Mouse (Mus musculus): ENCODE data around the gene Atl1.

Atl1 gene

DNA sequence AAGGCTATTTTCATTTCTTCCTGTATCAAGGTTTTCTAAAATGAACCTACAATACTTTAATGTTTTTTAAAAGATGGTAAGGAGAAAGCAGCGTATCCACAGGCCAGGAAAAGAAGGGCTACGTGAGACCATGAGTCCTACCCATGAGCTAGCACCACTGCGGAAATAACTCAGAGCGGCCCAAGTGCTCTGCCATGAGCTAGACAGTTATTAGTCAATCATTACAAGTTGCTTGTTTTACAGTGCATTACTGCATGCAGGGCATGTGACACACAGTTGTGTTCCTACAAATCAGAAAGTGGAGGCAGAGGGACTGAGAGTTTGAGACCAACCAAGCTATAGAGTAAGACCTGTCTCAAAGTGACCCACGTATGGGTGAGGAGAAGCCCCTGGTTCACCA, 8.4 kb upstream of the Atl1 start:
- no peak for DNase-seq (ENCODE audit: low read depth, low spot score)

DNA sequence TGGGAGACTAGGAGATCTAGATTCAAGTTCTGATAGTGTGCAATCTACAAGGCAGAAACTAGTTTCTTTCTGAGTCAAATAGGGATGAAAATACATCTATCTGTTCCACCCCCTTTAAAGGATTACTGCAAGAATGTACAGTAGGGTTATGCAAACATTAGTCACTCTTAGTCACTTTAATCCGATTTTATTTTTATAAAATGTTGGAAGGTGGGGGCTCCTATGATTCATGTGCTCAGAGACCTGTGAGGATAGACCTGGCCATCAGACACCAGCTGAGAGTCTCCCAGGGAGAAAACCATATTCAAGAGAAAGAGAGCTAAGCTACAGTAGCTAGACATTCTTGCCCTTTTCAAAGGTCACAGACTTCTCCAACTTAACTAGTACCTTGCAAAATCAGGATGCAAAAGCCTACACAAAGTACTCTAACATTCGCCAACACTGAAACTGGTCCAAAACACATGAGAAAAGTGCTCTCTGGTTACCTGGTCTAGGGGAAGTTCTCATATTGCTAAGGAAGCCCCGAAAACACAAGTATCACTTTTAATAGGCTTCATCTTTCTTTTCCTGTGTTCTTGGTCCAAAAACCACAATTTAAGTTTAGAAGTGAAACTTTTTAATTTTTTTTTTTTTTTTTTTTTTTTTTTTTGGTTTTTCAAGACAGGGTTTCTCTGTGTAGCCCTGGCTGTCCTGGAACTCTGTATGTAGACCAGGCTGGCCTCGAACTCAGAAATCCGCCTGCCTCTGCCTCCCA, 7.1 kb upstream of the Atl1 start:
- DNase-seq (ENCODE audit: low read depth, low spot score) = no peak

DNA sequence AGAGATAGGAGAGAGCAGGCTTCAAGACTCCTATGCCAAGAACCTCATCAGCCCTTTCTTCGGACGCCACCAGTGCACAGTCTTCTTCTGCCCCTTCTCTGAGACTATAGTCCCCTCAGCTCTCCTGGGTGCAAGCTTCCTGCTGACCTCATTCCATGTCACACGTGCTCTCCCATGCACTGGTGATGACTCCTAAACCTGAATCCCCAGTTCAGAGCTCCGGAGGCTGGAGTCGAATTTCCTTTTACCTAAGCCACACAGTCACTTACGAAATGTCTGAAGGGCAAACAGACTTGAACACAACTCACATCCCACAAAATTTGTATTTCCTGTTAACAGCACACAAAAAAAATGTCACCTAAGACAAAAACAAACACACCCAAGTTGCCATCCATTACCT, 4.6 kb upstream of the Atl1 start:
- DNase-seq (ENCODE audit: low read depth, low spot score) = no peak

GRCm38 (mm10) chr12:69888345-69888744, 4.1 kb upstream of the Atl1 start:
- no peak for DNase-seq (ENCODE audit: low read depth, low spot score)

DNA sequence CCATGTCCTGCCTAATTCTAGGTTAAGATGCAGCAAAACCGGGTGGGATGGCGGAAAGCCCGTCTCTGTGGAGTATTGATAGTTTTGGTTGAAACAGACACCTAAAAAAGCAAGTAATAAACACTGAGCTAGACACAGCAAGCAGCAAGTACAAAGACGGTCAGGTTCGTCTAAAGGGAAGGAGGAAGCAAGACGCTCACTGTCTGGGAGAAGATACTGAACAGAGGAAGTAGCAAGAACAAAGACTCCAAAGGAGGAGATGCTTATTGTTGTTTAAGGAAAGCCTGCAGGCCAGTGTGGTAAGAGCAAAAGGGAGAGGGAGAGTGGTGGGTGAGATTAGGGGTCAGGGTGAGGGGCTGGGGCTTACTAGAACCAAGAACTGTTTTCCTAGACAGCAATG, 2.4 kb upstream of the Atl1 start:
- no peak for DNase-seq (ENCODE audit: low read depth, low spot score)

DNA sequence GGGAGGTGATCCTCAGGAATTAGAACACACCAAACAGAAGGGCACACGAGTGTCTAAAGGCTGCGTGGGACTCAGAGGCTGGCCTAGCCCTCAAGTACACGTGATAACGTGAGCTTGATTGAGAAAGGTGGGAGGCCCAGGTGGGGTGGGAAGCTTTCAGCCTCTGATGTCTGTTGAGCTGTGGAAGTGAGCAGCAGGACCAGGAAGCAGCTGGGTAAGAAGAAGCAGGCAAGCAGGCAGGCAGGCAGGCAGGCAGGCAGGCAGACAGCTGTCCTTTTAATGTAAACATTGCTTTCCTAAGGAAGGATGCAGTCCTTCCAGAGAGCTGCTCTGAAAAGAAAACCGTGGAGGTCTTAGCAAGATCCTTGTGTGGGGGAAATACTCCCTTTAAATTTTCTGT, 1.9 kb upstream of the Atl1 start:
- no peak for DNase-seq (ENCODE audit: low read depth, low spot score)

GRCm38 (mm10) chr12:69891721-69892120, 693 bp upstream of the Atl1 start:
- no peak for DNase-seq (ENCODE audit: low read depth, low spot score)

- DNase-seq (ENCODE audit: low read depth, low spot score) = no peak
These were observed 1.5 kb downstream of the Atl1 start for GRCm38 (mm10) chr12:69893927-69894326.

GRCm38 (mm10) chr12:69895046-69895445, 2.6 kb downstream of the Atl1 start:
- no peak for DNase-seq (ENCODE audit: low read depth, low spot score)

DNA sequence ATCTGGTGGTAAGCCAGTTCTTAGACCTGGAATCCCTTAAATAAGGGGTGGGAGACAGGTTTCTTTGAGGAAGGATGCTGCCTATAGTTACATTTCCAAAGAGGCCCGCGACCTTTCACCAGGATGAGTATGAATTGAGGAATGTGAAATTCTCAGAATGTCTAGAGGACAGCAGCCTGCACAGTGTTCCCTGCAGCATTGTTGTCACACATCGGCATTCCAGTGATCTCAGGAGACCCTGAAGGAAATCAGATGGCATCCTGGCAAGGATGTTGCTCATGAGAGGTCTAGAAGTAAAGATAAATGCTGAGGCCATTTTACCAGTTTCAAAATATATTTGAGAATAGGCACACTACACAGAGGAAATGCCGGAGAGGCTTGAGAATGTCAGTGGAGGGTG, 5.7 kb downstream of the Atl1 start:
- no peak for DNase-seq (ENCODE audit: low read depth, low spot score)

GRCm38 (mm10) chr12:69904991-69905390, 12.6 kb downstream of the Atl1 start:
- DNase-seq (ENCODE audit: low read depth, low spot score) = no peak

DNA sequence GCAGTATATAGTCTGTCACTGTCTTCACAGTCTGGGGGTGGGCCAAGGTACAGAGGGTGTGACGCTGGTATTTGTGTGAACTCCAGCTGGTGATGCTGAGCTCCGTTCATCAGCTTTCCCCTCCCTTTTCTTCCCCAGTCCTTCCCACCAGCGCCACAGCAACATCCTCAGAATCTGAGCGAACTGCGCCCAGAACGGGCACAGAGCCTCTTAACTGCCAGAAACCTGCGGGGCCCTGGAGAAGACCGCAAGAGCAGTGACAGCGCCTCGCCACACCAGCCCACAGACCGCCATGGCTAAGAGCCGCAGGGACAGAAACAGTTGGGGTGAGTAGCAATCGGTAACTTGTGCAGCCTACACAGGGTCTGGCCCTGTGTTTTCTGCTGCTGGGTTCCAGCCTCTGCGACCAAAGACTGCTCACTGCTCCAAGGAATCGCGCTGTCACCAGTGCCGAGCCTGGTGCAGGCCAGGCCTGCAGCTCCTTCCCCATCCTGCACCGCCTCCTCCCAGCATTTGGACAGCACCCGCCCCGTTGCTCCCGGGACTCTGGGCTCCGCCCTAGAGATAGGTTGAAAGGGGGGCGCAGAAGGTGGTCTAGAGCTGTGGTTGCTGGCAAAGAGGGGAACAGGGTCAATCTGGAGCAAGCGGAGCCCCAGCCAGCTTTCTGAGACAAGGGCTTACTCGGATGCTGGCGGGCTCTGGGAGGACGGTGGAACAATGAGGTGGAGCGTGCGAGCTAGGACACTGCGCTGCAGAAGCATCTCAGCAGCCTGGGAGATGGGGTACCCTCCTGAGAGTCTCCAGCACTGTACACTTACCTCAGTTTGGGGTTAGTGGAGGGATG, 15.5 kb downstream of the Atl1 start:
- DNase-seq (ENCODE audit: low read depth, low spot score) = peak; percentile 49

DNA sequence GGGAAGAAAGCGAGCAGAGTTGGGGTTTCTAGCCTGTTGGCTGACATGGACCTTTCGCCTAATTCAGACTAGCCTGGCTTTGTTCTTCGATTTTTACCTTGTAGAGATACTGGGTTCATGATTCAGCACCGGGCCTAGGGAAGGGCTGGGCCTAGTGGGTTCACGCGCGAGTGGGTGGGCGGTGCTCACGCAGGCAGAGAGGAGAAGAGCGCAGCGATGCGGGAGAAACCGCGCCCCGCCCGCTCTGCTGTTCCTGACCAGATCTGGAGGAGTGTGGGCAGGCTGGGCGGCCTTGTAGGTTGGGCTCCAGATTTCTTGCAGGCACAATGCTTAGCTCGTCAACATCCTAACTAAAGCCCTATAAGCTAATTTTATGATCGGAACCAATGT, 16.1 kb downstream of the Atl1 start:
- peak; percentile 54 for DNase-seq (ENCODE audit: low read depth, low spot score)

- no peak for DNase-seq (ENCODE audit: low read depth, low spot score)
These were observed 19.5 kb downstream of the Atl1 start for GRCm38 (mm10) chr12:69911906-69912305.

- no peak for DNase-seq (ENCODE audit: low read depth, low spot score)
These were observed 20.3 kb downstream of the Atl1 start for GRCm38 (mm10) chr12:69912737-69913136.

- DNase-seq (ENCODE audit: low read depth, low spot score) = no peak
These were observed 25.5 kb downstream of the Atl1 start for GRCm38 (mm10) chr12:69917870-69918269.

DNA sequence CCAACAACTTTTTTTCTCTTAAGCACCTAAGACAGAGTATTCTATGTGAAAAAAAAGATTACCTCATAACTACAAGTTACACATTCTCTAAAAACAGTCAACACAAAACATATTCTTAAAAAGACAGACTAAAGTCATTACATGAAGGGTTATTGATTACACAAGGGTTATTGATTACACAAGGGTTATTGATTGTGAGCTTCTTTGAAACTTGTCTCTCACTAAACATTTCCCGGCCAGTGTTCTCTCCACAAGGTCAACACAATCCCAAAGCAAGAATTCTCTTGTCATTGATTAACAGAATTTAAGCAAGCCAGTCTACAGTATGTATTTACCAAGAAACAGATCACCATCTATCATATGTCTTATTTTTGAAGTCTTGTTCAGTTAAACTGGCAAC, 29.7 kb downstream of the Atl1 start:
- no peak for DNase-seq (ENCODE audit: low read depth, low spot score)

DNA sequence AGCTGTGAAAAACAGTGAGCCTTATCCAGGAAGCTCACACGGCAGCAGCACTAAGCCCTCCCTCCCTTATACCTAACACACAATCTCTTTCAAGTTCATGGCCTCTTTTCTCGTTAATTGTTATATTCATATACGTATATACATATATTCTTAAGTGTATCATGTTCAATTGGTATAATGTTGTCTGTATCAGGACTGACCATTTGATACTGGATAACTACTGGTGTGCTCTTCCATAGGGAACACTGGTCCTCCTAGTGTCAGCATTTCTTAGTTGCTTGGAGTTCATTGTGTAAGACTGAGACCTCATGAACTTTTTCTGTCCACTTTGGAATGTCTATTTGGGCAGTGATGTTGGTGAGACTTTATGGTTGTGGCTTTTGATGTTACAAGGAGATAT, 30.7 kb downstream of the Atl1 start:
- no peak for DNase-seq (ENCODE audit: low read depth, low spot score)

DNA sequence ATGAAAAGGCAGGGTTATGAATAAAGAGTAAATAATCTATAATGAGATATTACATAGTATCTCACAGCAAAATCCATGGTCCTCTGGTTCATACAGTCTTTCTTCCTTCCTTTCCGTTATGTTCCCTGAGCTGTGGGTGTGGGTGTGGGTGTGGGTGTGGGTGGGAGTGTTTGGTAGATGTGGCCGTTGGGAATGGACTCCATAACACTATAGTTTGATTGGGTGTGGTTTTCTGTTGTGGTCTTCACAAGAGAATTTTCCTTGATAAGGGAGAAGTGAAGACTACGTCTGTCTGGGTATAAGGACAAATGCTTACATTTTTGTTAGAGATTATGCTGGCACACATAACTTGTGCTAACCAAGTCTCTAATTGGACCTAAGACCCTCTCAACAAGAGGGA, 31.2 kb downstream of the Atl1 start:
- DNase-seq (ENCODE audit: low read depth, low spot score) = no peak

DNA sequence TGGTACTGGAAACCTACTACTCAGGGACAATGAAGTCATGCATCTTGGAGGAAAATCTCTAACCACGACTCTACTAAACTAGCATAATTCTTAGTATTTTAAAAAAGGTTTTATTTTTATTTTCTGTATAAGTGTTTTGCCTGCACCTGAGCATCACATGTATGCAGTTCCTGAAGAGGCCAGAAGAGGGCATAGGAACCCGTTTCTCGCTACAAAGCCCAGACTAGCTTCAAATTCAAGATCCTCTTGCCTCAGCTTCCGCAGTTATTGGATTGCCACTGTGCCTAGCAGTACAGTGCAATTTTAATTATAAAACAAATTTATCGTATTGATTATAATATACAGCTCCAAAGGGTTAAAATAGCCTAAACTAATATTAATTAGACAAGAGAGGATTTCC, 31.6 kb downstream of the Atl1 start:
- DNase-seq (ENCODE audit: low read depth, low spot score) = no peak

DNA sequence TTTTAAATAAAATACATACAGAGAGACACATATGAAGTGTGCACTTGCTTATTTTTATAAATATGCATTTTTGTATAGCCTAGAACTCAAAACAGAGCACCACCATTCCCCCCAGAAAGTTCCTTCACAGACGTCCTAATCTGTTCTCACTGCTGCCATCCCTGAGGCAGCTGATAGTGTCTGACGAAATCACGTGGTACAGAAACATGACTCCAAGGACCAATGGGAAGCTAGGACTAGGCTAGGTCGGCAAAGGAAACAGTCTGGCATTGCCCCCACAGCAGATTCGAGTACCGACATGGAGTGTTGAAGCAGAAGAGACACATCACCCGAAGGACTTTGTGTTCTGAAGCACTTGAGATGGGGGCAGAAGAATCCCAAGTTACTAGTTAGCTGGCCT, 34.3 kb downstream of the Atl1 start:
- DNase-seq (ENCODE audit: low read depth, low spot score) = no peak

- DNase-seq (ENCODE audit: low read depth, low spot score) = no peak
These were observed 45.3 kb downstream of the Atl1 start for GRCm38 (mm10) chr12:69937731-69938130.

GRCm38 (mm10) chr12:69939291-69939690, 46.9 kb downstream of the Atl1 start:
- no peak for DNase-seq (ENCODE audit: low read depth, low spot score)

All from brain, embryonic 18.5 days (tissue).